Mouse (Mus musculus): ENCODE measurements around the gene Ifit1. TPM values are rescaled to one million over a fixed set of nuclear protein-coding genes. Genes with fewer than 3 reads are reported as not detected.
"Not testable (repeated sequence)": the region's sequence is repeated elsewhere in the genome, so short reads cannot be mapped to it uniquely, and the experiment has no call there.

Ifit1 gene
- total RNA-seq, 2 experiments from 2014 or later, result 0.61 to 1.1 TPM

DNA sequence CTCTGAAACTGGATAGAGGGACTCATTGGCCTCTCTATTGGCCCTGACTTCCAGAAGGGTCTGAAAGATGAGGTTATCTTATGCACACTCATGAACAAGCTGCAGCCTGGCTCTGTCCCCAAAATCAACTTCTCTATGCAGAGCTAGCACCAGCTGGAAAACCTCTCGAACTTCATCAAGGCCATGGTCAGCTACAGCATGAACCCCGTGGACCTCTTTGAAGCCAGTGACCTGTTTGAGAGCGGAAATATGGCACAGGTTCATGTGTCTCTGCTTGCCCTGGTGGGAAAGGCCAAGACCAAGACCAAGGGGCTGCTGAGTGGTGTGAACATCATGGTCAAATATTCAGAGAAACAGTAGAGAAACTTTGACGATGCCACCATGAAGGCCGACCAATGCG, 16.9 kb upstream of the Ifit1 start:
- DNase-seq (ENCODE audit: extremely low spot score in 1 of 2, low spot score in 2 of 2), result no peak
- Histone ChIP-seq H3K27ac (no peak overlapping the region), H3K4me3 (no peak overlapping the region)
- no peak for TF ChIP-seq CTCF (IDR thresholded peaks at IDR 0.05)
- intact Hi-C loops (cut with DNase I), result no loop called here

DNA sequence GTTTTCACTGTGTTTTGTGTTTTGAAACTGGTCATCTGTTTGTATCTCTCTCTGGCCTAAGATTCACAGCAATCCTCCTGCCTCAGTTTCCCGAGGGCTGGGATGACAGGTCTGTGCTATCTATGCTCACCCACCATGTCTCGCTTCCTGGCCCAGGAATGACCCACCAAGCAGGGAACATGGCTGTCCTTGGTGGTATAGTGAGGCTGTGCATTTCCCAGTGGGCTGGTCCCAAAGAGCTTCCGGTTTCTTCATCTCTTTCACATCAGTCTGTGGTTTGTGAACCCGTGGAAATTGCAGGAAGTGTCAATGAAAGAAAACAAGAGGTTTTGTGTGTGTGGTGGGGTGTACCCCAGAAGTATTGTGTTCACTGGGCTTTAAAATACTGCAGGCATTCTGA, 16.0 kb upstream of the Ifit1 start:
- intact Hi-C loops (cut with DNase I), result no loop called here
- DNase-seq (ENCODE audit: extremely low spot score in 1 of 2, low spot score in 2 of 2), result no peak
- no peak for TF ChIP-seq CTCF (IDR thresholded peaks at IDR 0.05)
- no peak overlapping the region for H3K27ac ChIP-seq
- no peak overlapping the region for H3K4me3 ChIP-seq

DNA sequence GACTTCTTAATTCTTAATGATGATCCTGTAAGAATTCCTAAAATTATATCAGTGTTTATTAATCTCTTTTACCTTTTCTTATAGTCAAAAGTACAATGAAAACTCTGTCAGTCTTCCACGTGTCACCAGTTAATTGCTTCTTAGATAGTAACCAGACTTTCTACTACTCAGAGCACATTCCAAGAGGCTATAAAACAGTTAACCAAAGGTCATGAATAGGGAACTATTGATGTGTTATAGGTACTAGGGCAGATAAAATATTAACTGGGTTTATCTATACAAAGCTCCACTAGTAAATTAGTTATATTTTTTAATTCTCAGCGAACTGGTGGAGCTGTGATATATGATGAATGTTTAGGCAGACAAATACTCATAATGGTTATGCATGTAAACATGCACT, 13.2 kb upstream of the Ifit1 start:
- no peak for TF ChIP-seq CTCF (IDR thresholded peaks at IDR 0.05)
- intact Hi-C loops (cut with DNase I), result no loop called here
- no peak overlapping the region for H3K4me3 ChIP-seq
- H3K27ac ChIP-seq, result no peak overlapping the region
- no peak for DNase-seq (ENCODE audit: extremely low spot score in 1 of 2, low spot score in 2 of 2)

GRCm38 (mm10) chr19:34631487-34631886, 9.2 kb upstream of the Ifit1 start:
- TF ChIP-seq CTCF (IDR thresholded peaks at IDR 0.05), result no peak
- intact Hi-C loops (cut with DNase I), result no loop called here
- Histone ChIP-seq H3K27ac (no peak overlapping the region), H3K4me3 (no peak overlapping the region)
- no peak for DNase-seq (ENCODE audit: extremely low spot score in 1 of 2, low spot score in 2 of 2)

- no peak for DNase-seq (ENCODE audit: extremely low spot score in 1 of 2, low spot score in 2 of 2)
- intact Hi-C loops (cut with DNase I), result no loop called here
- Histone ChIP-seq H3K4me3 (no peak overlapping the region), H3K27ac (no peak overlapping the region)
- no peak for TF ChIP-seq CTCF (IDR thresholded peaks at IDR 0.05)
Measured at GRCm38 (mm10) chr19:34633484-34633883, 7.2 kb upstream of the Ifit1 start.

- Histone ChIP-seq H3K27ac (no peak overlapping the region), H3K4me3 (no peak overlapping the region)
- peak; percentile 87 for TF ChIP-seq CTCF (IDR thresholded peaks at IDR 0.05)
- peak; percentile 39 to 65 for DNase-seq (ENCODE audit: extremely low spot score in 1 of 2, low spot score in 2 of 2)
- intact Hi-C loops (cut with DNase I), result loop anchor here (1.0 to 5.0 kb wide), 4 partner anchors 89 to 395 kb away; no protein-coding TSS in a partner anchor
Measured at GRCm38 (mm10) chr19:34636933-34637557, 3.6 kb upstream of the Ifit1 start.

DNA sequence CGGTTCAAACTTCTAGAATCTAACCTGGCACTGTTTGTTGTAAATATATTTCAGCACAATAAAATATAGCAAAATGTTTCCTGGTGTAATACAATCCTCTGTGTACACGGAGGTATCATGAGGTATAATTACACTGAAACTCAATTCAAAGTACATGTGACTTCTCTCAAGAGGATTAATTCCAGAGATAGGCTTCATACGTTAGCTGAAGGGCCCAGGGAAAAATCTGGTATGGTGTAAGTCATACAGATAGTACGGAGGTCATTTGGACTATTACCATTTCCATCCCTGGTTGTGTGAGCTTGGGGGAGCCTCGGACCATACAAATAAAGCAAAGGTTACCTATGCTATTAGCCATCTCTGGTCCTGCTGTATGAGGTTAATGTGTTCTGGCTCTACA, 1.9 kb downstream of the Ifit1 start:
- DNase-seq (ENCODE audit: extremely low spot score in 1 of 2, low spot score in 2 of 2), result no peak
- intact Hi-C loops (cut with DNase I), result no loop called here
- H3K4me3 ChIP-seq, result no peak overlapping the region
- no peak for TF ChIP-seq CTCF (IDR thresholded peaks at IDR 0.05)
- no peak overlapping the region for H3K27ac ChIP-seq

- intact Hi-C loops (cut with DNase I), result not testable (repeated sequence)
Measured at GRCm38 (mm10) chr19:34647630-34648029, 7.0 kb downstream of the Ifit1 start.

DNA sequence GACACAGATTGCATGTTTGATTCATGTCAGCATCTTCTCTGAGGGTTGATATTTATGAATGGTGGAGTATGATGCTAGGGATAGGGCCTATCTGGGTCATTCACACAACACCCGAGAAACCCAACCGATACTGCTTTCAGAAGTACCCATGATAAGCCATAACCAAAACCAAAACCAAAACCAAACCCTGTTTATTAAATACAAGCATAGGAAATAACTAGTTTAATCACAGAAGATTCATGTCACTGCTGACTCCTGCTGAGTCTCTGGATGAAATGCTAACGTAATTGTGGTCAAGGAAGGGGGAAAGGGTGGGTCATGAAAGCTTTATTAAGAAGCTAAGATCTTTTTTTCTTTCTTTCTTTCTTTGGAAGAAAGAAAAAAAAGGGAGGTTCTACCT, 9.6 kb downstream of the Ifit1 start:
- no peak overlapping the region for H3K27ac ChIP-seq
- no peak for DNase-seq (ENCODE audit: extremely low spot score in 1 of 2, low spot score in 2 of 2)
- H3K4me3 ChIP-seq, result no peak overlapping the region
- intact Hi-C loops (cut with DNase I), result no loop called here
- no peak for TF ChIP-seq CTCF (IDR thresholded peaks at IDR 0.05)

More at GRCm38 (mm10) chr19:34647630-34648029, 7.0 kb downstream of the Ifit1 start:
- H3K27ac ChIP-seq; DNase-seq (ENCODE audit: extremely low spot score in 1 of 2, low spot score in 2 of 2); H3K4me3 ChIP-seq: not testable (repeated sequence)

DNA sequence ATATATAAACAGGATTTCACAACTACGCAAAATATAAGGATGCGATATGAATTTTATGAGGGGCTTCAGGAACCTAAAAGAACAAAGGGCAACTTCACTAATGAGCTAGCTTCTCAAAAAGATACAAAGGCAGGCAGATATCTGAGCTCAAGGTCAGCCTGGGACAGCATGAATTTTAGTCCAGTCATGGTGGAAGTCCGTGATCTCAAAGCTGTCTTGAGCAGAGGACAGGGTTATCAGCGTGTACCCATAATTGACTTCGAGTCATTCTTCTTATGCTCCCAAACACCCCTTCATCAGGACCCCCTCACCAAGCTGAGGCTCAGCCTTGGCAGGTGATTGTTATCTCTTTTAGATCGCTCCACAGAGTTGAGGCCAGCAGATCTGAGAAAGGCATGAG, 10.3 kb downstream of the Ifit1 start:
- Histone ChIP-seq H3K27ac (no peak overlapping the region), H3K4me3 (no peak overlapping the region)
- no peak for TF ChIP-seq CTCF (IDR thresholded peaks at IDR 0.05)
- intact Hi-C loops (cut with DNase I), result no loop called here
- no peak for DNase-seq (ENCODE audit: extremely low spot score in 1 of 2, low spot score in 2 of 2)

- Histone ChIP-seq H3K27ac (no peak overlapping the region), H3K4me3 (no peak overlapping the region)
- intact Hi-C loops (cut with DNase I), result no loop called here
- no peak for DNase-seq (ENCODE audit: extremely low spot score in 1 of 2, low spot score in 2 of 2)
- TF ChIP-seq CTCF (IDR thresholded peaks at IDR 0.05), result no peak
Measured at GRCm38 (mm10) chr19:34655227-34655805, 14.6 kb downstream of the Ifit1 start.

- no peak overlapping the region for H3K27ac ChIP-seq
- no peak overlapping the region for H3K4me3 ChIP-seq
- DNase-seq (ENCODE audit: extremely low spot score in 1 of 2, low spot score in 2 of 2), result no peak
- TF ChIP-seq CTCF (IDR thresholded peaks at IDR 0.05), result no peak
- intact Hi-C loops (cut with DNase I), result no loop called here
Measured at GRCm38 (mm10) chr19:34656511-34657298, 16.0 kb downstream of the Ifit1 start.

Measured in left cerebral cortex, adult 2 months (tissue).